Mouse (Mus musculus): Measurements from ENCODE around the gene C87436.

DNA sequence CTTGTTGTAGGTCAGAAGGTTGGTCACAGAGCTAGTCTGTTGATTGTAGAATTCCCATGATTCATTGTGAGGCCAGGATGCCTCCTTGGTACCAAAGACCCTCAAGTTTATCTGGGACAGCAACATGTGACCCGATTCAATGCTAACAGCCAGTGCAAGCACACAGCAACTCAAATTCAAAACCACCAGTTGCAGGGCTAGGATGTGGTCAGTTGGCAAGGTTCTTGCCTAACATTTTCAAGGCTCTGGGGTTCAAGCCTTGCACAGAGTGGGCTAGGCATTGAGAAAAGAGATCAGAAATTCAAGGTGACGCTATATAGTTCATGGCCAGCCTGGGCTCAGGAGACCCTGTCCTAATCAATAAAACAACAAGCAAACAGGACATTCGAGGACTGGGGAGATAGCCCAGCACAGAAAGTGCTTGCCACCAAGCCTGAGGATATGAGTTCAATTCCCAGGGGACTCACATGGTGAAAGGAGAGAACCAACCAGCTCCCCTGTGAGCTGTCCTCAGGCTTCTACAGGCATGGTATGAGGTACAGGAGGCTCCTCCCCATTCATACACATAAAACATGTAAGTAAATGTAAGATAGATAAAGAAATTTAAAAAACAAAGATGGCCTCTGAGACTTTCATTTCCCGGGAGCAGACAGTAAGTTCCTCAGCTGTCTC, 71.2 kb downstream of the C87436 start:
- no peak for TF ChIP-seq CTCF (conservative IDR thresholded peaks at IDR 0.05 in 1 of 2, IDR thresholded peaks at IDR 0.05 in 1 of 2; ENCODE audit: low read depth in 2 of 2, low read length in 2 of 2)
- TF ChIP-seq POLR2A (IDR thresholded peaks at IDR 0.05; ENCODE audit: low read depth, low read length), result no peak
- no peak for TF ChIP-seq PAX5 (IDR thresholded peaks at IDR 0.05; ENCODE audit: low read length)
- TF ChIP-seq EP300 (IDR thresholded peaks at IDR 0.05; ENCODE audit: low read length), result no peak
- no peak for TF ChIP-seq TBP (conservative IDR thresholded peaks at IDR 0.05; ENCODE audit: low read depth, low read length)
- TF ChIP-seq ELF1 (IDR thresholded peaks at IDR 0.05; ENCODE audit: low read depth, low read length), result no peak
- no peak for TF ChIP-seq KAT2A (IDR thresholded peaks at IDR 0.05; ENCODE audit: insufficient replicate concordance, low read length)
- no peak for TF ChIP-seq SMC3 (IDR thresholded peaks at IDR 0.05; ENCODE audit: low read depth, low read length)
